In the genomic region with DNA sequence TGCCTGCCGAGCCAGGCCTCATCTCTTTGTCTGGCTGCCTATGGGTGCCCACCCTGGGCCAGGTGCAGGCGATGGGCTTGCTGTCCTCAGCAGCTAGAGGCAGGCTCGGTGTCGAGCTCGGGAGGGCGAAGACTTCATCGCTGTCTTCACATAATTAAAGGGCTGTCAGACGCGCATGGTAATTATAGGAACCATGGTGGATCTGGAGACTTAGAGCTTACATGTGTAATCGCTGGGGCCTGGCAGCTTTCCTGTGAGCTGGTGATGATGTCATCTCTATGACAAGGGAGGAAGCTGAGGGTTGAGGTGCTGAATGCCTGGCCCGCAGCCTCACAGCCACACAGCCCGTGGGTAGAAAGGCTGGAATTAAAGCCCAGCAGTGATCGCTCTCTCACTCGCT, we compare ENCODE assay signal across 9 mouse cellular contexts. TPM values are rescaled to one million over a fixed set of nuclear protein-coding genes. Genes with fewer than 3 reads are reported as not detected.
DNase-seq lines count a peak whose midpoint lies in the region; ATAC-seq lines count a peak whose summit lies in the region.
"Had no signal": no experiment of that assay in that cellular context is flagged by ENCODE, and none has a peak within 500 bp of the region (broad histone marks: within the 10 kb centered on the region; RNA-seq: fewer than 3 reads in every experiment).

No protein-coding gene starts in this region.

- no peak overlapping the region for H3K4me3 ChIP-seq in forebrain, embryonic 10.5 days
- H3K4me3 ChIP-seq in hindbrain, embryonic 16.5 days (ENCODE audit: low read length), result no peak overlapping the region
- no peak overlapping the region for H3K4me3 ChIP-seq in midbrain, embryonic 15.5 days
- H3K4me3 ChIP-seq in liver, embryonic 11.5 days (ENCODE audit: low read depth, low read length), result no peak overlapping the region

- peaks cover 5% of the 10 kb centered on the region; the same call in 1 of the 2 replicates for H3K27me3 ChIP-seq in forebrain, embryonic 10.5 days (ENCODE audit: poor library complexity, severe bottlenecking)
- no peaks in the 10 kb centered on the region for H3K27me3 ChIP-seq in hindbrain, embryonic 16.5 days (replicated peaks; ENCODE audit: control insufficient read depth, insufficient read depth, low read length)
- H3K27me3 ChIP-seq in midbrain, embryonic 15.5 days (replicated peaks), result no peaks in the 10 kb centered on the region
- no peaks in the 10 kb centered on the region for H3K27me3 ChIP-seq in liver, embryonic 11.5 days (replicated peaks; ENCODE audit: control insufficient read depth, insufficient read depth, low read length)

- WGBS in forebrain, embryonic 10.5 days, result 76% methylated on average over 14 of the region's 14 CpGs
- WGBS in hindbrain, embryonic 16.5 days, result 47% methylated on average over 14 of the region's 14 CpGs
- WGBS in midbrain, embryonic 15.5 days, result 39% methylated on average over 14 of the region's 14 CpGs
- 65% methylated on average over 14 of the region's 14 CpGs for WGBS in liver, embryonic 11.5 days

- no peak overlapping the region for H3K4me2 ChIP-seq in hindbrain, embryonic 16.5 days (ENCODE audit: low read length)
- H3K4me2 ChIP-seq in midbrain, embryonic 15.5 days, result no peak overlapping the region
- no peak overlapping the region for H3K4me2 ChIP-seq in liver, embryonic 11.5 days

- no peaks in the 10 kb centered on the region for H3K9me3 ChIP-seq in forebrain, embryonic 10.5 days
- H3K9me3 ChIP-seq in hindbrain, embryonic 16.5 days (ENCODE audit: control insufficient read depth, low read length), result no peaks in the 10 kb centered on the region
- H3K9me3 ChIP-seq in midbrain, embryonic 15.5 days, result no peaks in the 10 kb centered on the region
- no peaks in the 10 kb centered on the region for H3K9me3 ChIP-seq in liver, embryonic 11.5 days (ENCODE audit: control insufficient read depth, low read length)

- H3K4me1 ChIP-seq in forebrain, embryonic 10.5 days, result peaks cover 71% of the 10 kb centered on the region
- peaks cover 10% of the 10 kb centered on the region for H3K4me1 ChIP-seq in hindbrain, embryonic 16.5 days (ENCODE audit: control insufficient read depth, insufficient read depth, low read depth, low read length)
- H3K4me1 ChIP-seq in midbrain, embryonic 15.5 days, result peaks cover 37% of the 10 kb centered on the region
- peaks cover 18% of the 10 kb centered on the region for H3K4me1 ChIP-seq in liver, embryonic 11.5 days (replicated peaks; ENCODE audit: control insufficient read depth, insufficient read depth, low read length)

- intact Hi-C loops in heart, postnatal 25 days (cut with DNase I), result no loop called here
- intact Hi-C loops in gastrocnemius, postnatal 36 days (cut with DNase I), result no loop called here

- peak overlapping the region; percentile 33; the same call in 1 of the 2 replicates for H3K9ac ChIP-seq in hindbrain, embryonic 16.5 days (ENCODE audit: low read depth, low read length)
- H3K9ac ChIP-seq in midbrain, embryonic 15.5 days, result no peak overlapping the region
- H3K9ac ChIP-seq in liver, embryonic 11.5 days (ENCODE audit: low read depth, low read length), result no peak overlapping the region

- no peaks in the 10 kb centered on the region for H3K36me3 ChIP-seq in forebrain, embryonic 10.5 days (replicated peaks)
- no peaks in the 10 kb centered on the region for H3K36me3 ChIP-seq in hindbrain, embryonic 16.5 days (ENCODE audit: control insufficient read depth, insufficient read depth, low read length)
- H3K36me3 ChIP-seq in midbrain, embryonic 15.5 days (replicated peaks), result no peaks in the 10 kb centered on the region
- H3K36me3 ChIP-seq in liver, embryonic 11.5 days (ENCODE audit: control insufficient read depth, insufficient read depth, low read length), result no peaks in the 10 kb centered on the region

- DNase-seq in heart, adult 18-20 months, result peak; percentile 44 to 51
- DNase-seq in heart, postnatal 25 days (ENCODE audit: low spot score), result no peak
- DNase-seq in forebrain, embryonic 10.5 days (ENCODE audit: extremely low spot score, low spot score), result no peak
- DNase-seq in liver, embryonic 11.5 days (ENCODE audit: low spot score), result no peak
- no peak for DNase-seq in gastrocnemius, postnatal 36 days
- no peak for DNase-seq in cerebellum, adult 18-20 months

- ATAC-seq in hindbrain, embryonic 16.5 days, result no peak
- ATAC-seq in midbrain, embryonic 15.5 days (replicated peaks), result no peak
- ATAC-seq in liver, embryonic 11.5 days (replicated peaks; ENCODE audit: low FRiP score), result no peak

- peak overlapping the region; percentile 63 for H3K27ac ChIP-seq in forebrain, embryonic 10.5 days
- peak overlapping the region; percentile 46; the same call in 1 of the 2 replicates for H3K27ac ChIP-seq in hindbrain, embryonic 16.5 days (ENCODE audit: low read depth, low read length)
- H3K27ac ChIP-seq in midbrain, embryonic 15.5 days, result peak overlapping the region; percentile 22; the same call in 1 of the 2 replicates
- no peak overlapping the region for H3K27ac ChIP-seq in liver, embryonic 11.5 days (ENCODE audit: low read depth, low read length)

RNA-seq across cellular contexts. Expression of a gene that starts 33.6 kb away (rescaled TPM):
- total RNA-seq in heart, adult 18-20 months (2021), result not detected
- not detected for total RNA-seq in heart, postnatal 25 days (2021)
- polyA plus RNA-seq in forebrain, embryonic 10.5 days (2016; fragmentation: Nextera tagmentation; extraction: Ambion mirVana), result 0.75 and 0.97 TPM in 2 replicates
- polyA plus RNA-seq in hindbrain, embryonic 16.5 days (2015; fragmentation: Nextera tagmentation; extraction: Ambion mirVana), result 0.54 and 1.6 TPM in 2 replicates
- polyA plus RNA-seq in midbrain, embryonic 15.5 days (2015; fragmentation: Nextera tagmentation; extraction: Ambion mirVana), result 7.1 and 7.5 TPM in 2 replicates
- 0.23 and 0.32 TPM in 2 replicates for polyA plus RNA-seq in liver, embryonic 11.5 days (2014; fragmentation: Nextera tagmentation; extraction: Ambion mirVana)
- total RNA-seq in gastrocnemius, postnatal 36 days (2021), result not detected
- polyA plus RNA-seq: C2C12 had no signal

RNA-seq across cellular contexts. Expression of a gene that starts 51.0 kb away (rescaled TPM):
- 10 to 100 TPM; 21.9 to 27.0 TPM for total RNA-seq in heart, adult 18-20 months (2021)
- 10 to 100 TPM; 20.1 to 24.1 TPM for total RNA-seq in heart, postnatal 25 days (2021)
- 12.7 and 15.9 TPM in 2 replicates for polyA plus RNA-seq in forebrain, embryonic 10.5 days (2016; fragmentation: Nextera tagmentation; extraction: Ambion mirVana)
- 36.9 and 43.8 TPM in 2 replicates for polyA plus RNA-seq in hindbrain, embryonic 16.5 days (2015; fragmentation: Nextera tagmentation; extraction: Ambion mirVana)
- polyA plus RNA-seq in midbrain, embryonic 15.5 days (2015; fragmentation: Nextera tagmentation; extraction: Ambion mirVana), result 51.8 and 53.3 TPM in 2 replicates
- 5.7 and 7.5 TPM in 2 replicates for polyA plus RNA-seq in liver, embryonic 11.5 days (2014; fragmentation: Nextera tagmentation; extraction: Ambion mirVana)
- total RNA-seq in gastrocnemius, postnatal 36 days (2021), result 1 to 10 TPM; 2.6 to 4.6 TPM

RNA-seq across cellular contexts. Expression of a gene that starts 51.3 kb away (rescaled TPM):
- 100 to 1,000 TPM; 359 to 372 TPM for total RNA-seq in heart, adult 18-20 months (2021)
- total RNA-seq in heart, postnatal 25 days (2021), result 100 to 1,000 TPM; 306 to 340 TPM
- polyA plus RNA-seq in forebrain, embryonic 10.5 days (2016; fragmentation: Nextera tagmentation; extraction: Ambion mirVana), result 762 and 795 TPM in 2 replicates
- polyA plus RNA-seq in hindbrain, embryonic 16.5 days (2015; fragmentation: Nextera tagmentation; extraction: Ambion mirVana), result 398 and 428 TPM in 2 replicates
- 382 and 405 TPM in 2 replicates for polyA plus RNA-seq in midbrain, embryonic 15.5 days (2015; fragmentation: Nextera tagmentation; extraction: Ambion mirVana)
- 934 and 944 TPM in 2 replicates for polyA plus RNA-seq in liver, embryonic 11.5 days (2014; fragmentation: Nextera tagmentation; extraction: Ambion mirVana)
- total RNA-seq in gastrocnemius, postnatal 36 days (2021), result 100 to 1,000 TPM; 210 to 242 TPM

Comparison
In these comparisons a context has a peak if more than half of its experiments do, and no peak if none do; other contexts are left out.
1. DNase-seq: peak in heart, adult 18-20 months (2 of 2); none in heart, postnatal 25 days (single experiment), forebrain, embryonic 10.5 days (single experiment), liver, embryonic 11.5 days (single experiment), gastrocnemius, postnatal 36 days (0 of 2) and cerebellum, adult 18-20 months (0 of 2).